15 mouse cellular contexts compared by ENCODE assay signal in the genomic region with DNA sequence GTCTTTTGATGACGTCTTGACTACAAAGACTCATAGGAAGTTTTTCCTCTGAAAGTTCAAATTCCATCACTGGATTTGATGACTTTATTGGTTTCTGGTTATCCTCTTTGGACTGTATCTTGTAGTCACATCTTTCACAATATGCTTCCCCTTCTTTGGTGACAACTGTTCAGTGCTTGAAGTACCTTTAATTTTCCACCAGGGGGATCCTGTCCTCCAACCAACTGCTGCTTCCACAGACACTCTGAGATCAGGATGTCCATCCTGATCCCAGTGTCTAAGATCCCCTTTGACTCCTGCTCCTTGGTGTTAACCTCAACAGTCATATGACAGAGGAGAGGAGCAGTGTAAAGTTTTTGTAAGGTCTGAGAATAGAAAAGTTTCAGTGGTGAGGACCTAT. TPM values are rescaled to one million over a fixed set of nuclear protein-coding genes. Genes with fewer than 3 reads are reported as not detected.
"Had no signal": no experiment of that assay in that cellular context is flagged by ENCODE, and none has a peak within 500 bp of the region (broad histone marks: within the 10 kb centered on the region; RNA-seq: fewer than 3 reads in every experiment).

No protein-coding gene starts in this region.

RNA-seq across cellular contexts. Expression of a gene that starts 21.8 kb away (rescaled TPM):
- polyA plus RNA-seq: macrophage had no signal

RNA-seq across cellular contexts. Expression of a gene that starts 36.0 kb away (rescaled TPM):
- total RNA-seq: layer of hippocampus, adult 18-20 months; layer of hippocampus, postnatal 10 days; left cerebral cortex, postnatal 36 days; monocyte, adult 5-6 weeks; neutrophil, adult 5-6 weeks had no signal
- polyA plus RNA-seq: limb, embryonic 12.5 days; liver, embryonic 13.5 days; lung, adult 2 months; midbrain, embryonic 10.5 days; neural tube, embryonic 12.5 days; stomach, embryonic 14.5 days; testis, adult 2 months; thymus, adult 2 months; urinary bladder, adult 2 months had no signal
